Mouse (Mus musculus) kidney, adult 11 months (tissue): ENCODE results near the gene Kcne1.
A peak's percentile ranks its signal among the peaks of the same experiment; 100 is the strongest.

Source experiments
- DNase-seq: peaks from one replicate; pipeline ENCODE4 v3.0.0; 2022

The Kcne1 gene

GRCm38 (mm10) chr16:92301989-92302388 lies 57.3 kb downstream of the Kcne1 start:
- DNase-seq = no peak

- no peak for DNase-seq
Observed at GRCm38 (mm10) chr16:92301412-92301806, 57.9 kb downstream of the Kcne1 start.

GRCm38 (mm10) chr16:92300649-92301411 lies 58.4 kb downstream of the Kcne1 start, which contains the start of gene Smim11:
Gene Smim11, plus strand, starts transcription at chr16:92301286.
- peak; percentile 94 for DNase-seq
